Mouse (Mus musculus) MEL (cell line): ENCODE results near the gene Adgrg1. TPM values are rescaled to one million over a fixed set of nuclear protein-coding genes. Genes with fewer than 3 reads are reported as not detected.
A peak's percentile ranks its signal among the peaks of the same experiment; 100 is the strongest.

Experiments used
- DNase-seq: peaks from one replicate; pipeline ENCODE4 v3.0.0; 2011; ENCODE audit warnings: low read depth, low spot score
- H3K27ac ChIP-seq: 2 replicates; pipeline ENCODE4 v1.5.1; 2012; ENCODE audit warnings: low read depth, mild to moderate bottlenecking, control low read depth, low read length, moderate library complexity; ENCODE audit not compliant: control insufficient read depth
- H3K27me3 ChIP-seq, 2 experiments: fragments of 150-350 bp in 1 of 2; sonication (generic) in 1 of 2; 2 replicates each; pipeline ENCODE4 v1.6.1; 2012; ENCODE audit warnings: low read length in 2 of 2, mild to moderate bottlenecking in 2 of 2, improper control_type of control experiment in 1 of 2, moderate library complexity in 1 of 2; ENCODE audit not compliant: insufficient read depth in 2 of 2, control insufficient read depth in 1 of 2
- H3K36me3 ChIP-seq, 2 experiments: 2 replicates each; pipeline ENCODE4 v1.6.1; 2012 to 2014; ENCODE audit warnings: low read length in 2 of 2, improper control_type of control experiment in 1 of 2, inconsistent platforms in 1 of 2, mild to moderate bottlenecking in 1 of 2; ENCODE audit not compliant: insufficient read depth in 2 of 2, control insufficient read depth in 1 of 2
- H3K4me1 ChIP-seq, 2 experiments: fragments of 150-350 bp in 1 of 2; sonication (generic) in 1 of 2; 2 replicates each; pipeline ENCODE4 v1.6.1; 2012; ENCODE audit warnings: low read length in 2 of 2, improper control_type of control experiment in 1 of 2, mild to moderate bottlenecking in 1 of 2; ENCODE audit not compliant: insufficient read depth in 2 of 2, control insufficient read depth in 1 of 2
- H3K4me3 ChIP-seq, 2 experiments: fragments of 150-350 bp in 1 of 2; sonication (generic) in 1 of 2; 2 replicates each; pipeline ENCODE4 v1.5.1; 2012; ENCODE audit warnings: low read depth in 2 of 2, low read length in 2 of 2, mild to moderate bottlenecking in 2 of 2, moderate library complexity in 2 of 2, control low read depth in 1 of 2, improper control_type of control experiment in 1 of 2; ENCODE audit not compliant: control insufficient read depth in 1 of 2, insufficient read depth in 1 of 2
- H3K79me2 ChIP-seq: 2 replicates; pipeline ENCODE4 v1.6.1; 2012; ENCODE audit warnings: mild to moderate bottlenecking, low read length, moderate library complexity; ENCODE audit not compliant: control insufficient read depth, poor library complexity, insufficient read depth
- H3K9ac ChIP-seq: 2 replicates; pipeline ENCODE4 v1.6.1; 2012; ENCODE audit warnings: low read depth, mild to moderate bottlenecking, control low read depth, low read length, moderate library complexity; ENCODE audit not compliant: control insufficient read depth, poor library complexity, severe bottlenecking
- H3K9me3 ChIP-seq: fragments of 150-350 bp; sonication (generic); replicated peaks from 2 replicates; pipeline ENCODE4 v1.6.1; 2012; ENCODE audit warnings: mild to moderate bottlenecking, low read length, improper control_type of control experiment, moderate library complexity; ENCODE audit not compliant: insufficient read depth
- CHD1 ChIP-seq: IDR thresholded peaks from 2 replicates; pipeline ENCODE4 v1.6.1; 2012; ENCODE audit warnings: low read depth, mild to moderate bottlenecking, inconsistent platforms, low read length, improper control_type of control experiment
- MYB ChIP-seq: IDR thresholded peaks from 2 replicates; pipeline ENCODE4 v1.6.1; 2011; ENCODE audit warnings: mild to moderate bottlenecking, low read depth, low read length, improper control_type of control experiment
- MYC ChIP-seq: IDR thresholded peaks from 2 replicates; pipeline ENCODE4 v1.6.1; 2011; ENCODE audit warnings: low read depth, mild to moderate bottlenecking, low read length, improper control_type of control experiment, moderate library complexity
- RAD21 ChIP-seq: IDR thresholded peaks from 2 replicates; pipeline ENCODE4 v1.6.1; 2011; ENCODE audit warnings: mild to moderate bottlenecking, low read depth, low read length, improper control_type of control experiment
- RCOR1 ChIP-seq: IDR thresholded peaks from 2 replicates; pipeline ENCODE4 v1.6.1; 2012; ENCODE audit warnings: low read depth, mild to moderate bottlenecking, inconsistent platforms, low read length, improper control_type of control experiment
- TBP ChIP-seq: IDR thresholded peaks from 2 replicates; pipeline ENCODE4 v1.8.0; 2011; ENCODE audit warnings: low read depth, low read length, improper control_type of control experiment
- ZC3H11A ChIP-seq: IDR thresholded peaks from 2 replicates; pipeline ENCODE4 v1.6.1; 2012; ENCODE audit warnings: low read depth, mild to moderate bottlenecking, inconsistent platforms, low read length, improper control_type of control experiment
- ZKSCAN1 ChIP-seq: IDR thresholded peaks from 2 replicates; pipeline ENCODE4 v1.6.1; 2012; ENCODE audit warnings: low read depth, mild to moderate bottlenecking, inconsistent platforms, low read length, improper control_type of control experiment, moderate library complexity
- polyA plus RNA-seq, 2 experiments: library from polyadenylated mRNA; stranded (reverse) in 1 of 2; unstranded in 1 of 2; fragments of >175 nt in 1 of 2; fragments of >200 nt in 1 of 2; gene quantifications; 2 replicates each; pipeline versions ENCODE4 v1.2.1 to v1.2.4; 2012; ENCODE audit warnings: low replicate concordance in 2 of 2, low read depth in 1 of 2; ENCODE audit not compliant: insufficient read length in 2 of 2, insufficient read depth in 1 of 2, missing spikeins in 1 of 2
- total RNA-seq: library from RNA; depleted of rRNA; stranded (reverse); fragments of 300-350 nt; gene quantifications from 2 replicates; pipeline ENCODE4 v1.2.3, GENCODE M21; 2012

Gene Adgrg1
- total and polyA plus RNA-seq, 3 experiments = 4.2 to 33.2 TPM; not detected in 1

- no peak overlapping the region for H3K27ac ChIP-seq
- no peak overlapping the region for H3K9ac ChIP-seq
- no peaks in the 10 kb centered on the region for H3K79me2 ChIP-seq
- no peaks in the 10 kb centered on the region for H3K36me3 ChIP-seq
- no peaks in the 10 kb centered on the region for H3K9me3 ChIP-seq
- H3K27me3 ChIP-seq = peaks cover 0 to 3% of the 10 kb centered on the region in 2 experiments; a peak in 1 of 4 replicates
- no peak for TF ChIP-seq RAD21
- no peak for DNase-seq
- no peak overlapping the region for H3K4me3 ChIP-seq
- no peaks in the 10 kb centered on the region for H3K4me1 ChIP-seq
Measured at GRCm38 (mm10) chr8:95017969-95018635, 43.6 kb downstream of the Adgrg1 start.

- peaks cover 0 to 3% of the 10 kb centered on the region in 2 experiments; a peak in 2 of 4 replicates for H3K27me3 ChIP-seq
- no peak for TF ChIP-seq MYC
- TF ChIP-seq ZC3H11A = no peak
- TF ChIP-seq RCOR1 = no peak
- TF ChIP-seq ZKSCAN1 = no peak
- TF ChIP-seq TBP = no peak
- no peak for TF ChIP-seq MYB
- no peak for TF ChIP-seq CHD1
- TF ChIP-seq, all 39 proteins: peak for 0
- H3K4me1 ChIP-seq = no peaks in the 10 kb centered on the region
- DNase-seq = peak; percentile 8
- no peaks in the 10 kb centered on the region for H3K79me2 ChIP-seq
- H3K9me3 ChIP-seq = no peaks in the 10 kb centered on the region
- no peaks in the 10 kb centered on the region for H3K36me3 ChIP-seq
- H3K9ac ChIP-seq = no peak overlapping the region
- no peak overlapping the region for H3K4me3 ChIP-seq
- no peak overlapping the region for H3K27ac ChIP-seq
Measured at GRCm38 (mm10) chr8:95020293-95020777, 45.8 kb downstream of the Adgrg1 start.

GRCm38 (mm10) chr8:95020821-95021220, 46.3 kb downstream of the Adgrg1 start:
- no peak overlapping the region for H3K27ac ChIP-seq
- no peak for TF ChIP-seq MYC
- no peaks in the 10 kb centered on the region for H3K79me2 ChIP-seq
- DNase-seq = no peak
- no peaks in the 10 kb centered on the region for H3K36me3 ChIP-seq
- peaks cover 0 to 3% of the 10 kb centered on the region in 2 experiments; a peak in 2 of 4 replicates for H3K27me3 ChIP-seq
- H3K4me3 ChIP-seq = no peak overlapping the region
- H3K4me1 ChIP-seq = no peaks in the 10 kb centered on the region
- H3K9me3 ChIP-seq = no peaks in the 10 kb centered on the region
- H3K9ac ChIP-seq = no peak overlapping the region
